Mouse (Mus musculus): ENCODE data around the gene Fam167b.
A peak's percentile ranks its signal among the peaks of the same experiment; 100 is the strongest.
"Not testable (repeated sequence)": the region's sequence is repeated elsewhere in the genome, so short reads cannot be mapped to it uniquely, and the experiment has no call there.

Fam167b gene

GRCm38 (mm10) chr4:129565139-129565538 is 13.2 kb downstream of the Fam167b start:
- DNase-seq (ENCODE audit: inconsistent age in 2 of 2, low spot score in 1 of 2) = no peak

- no peak for DNase-seq (ENCODE audit: inconsistent age in 2 of 2, low spot score in 1 of 2)
Observed at GRCm38 (mm10) chr4:129563718-129564117, 14.6 kb downstream of the Fam167b start.

GRCm38 (mm10) chr4:129561184-129561583 is 17.2 kb downstream of the Fam167b start:
- DNase-seq (ENCODE audit: inconsistent age in 2 of 2, low spot score in 1 of 2) = no peak

GRCm38 (mm10) chr4:129558321-129558955 is 19.9 kb downstream of the Fam167b start:
- DNase-seq (ENCODE audit: inconsistent age in 2 of 2, low spot score in 1 of 2) = peak in 1 of 2 experiments; percentile 41

GRCm38 (mm10) chr4:129557256-129557808 is 21.0 kb downstream of the Fam167b start:
- no peak for DNase-seq (ENCODE audit: inconsistent age in 2 of 2, low spot score in 1 of 2)

GRCm38 (mm10) chr4:129556532-129557223 is 21.7 kb downstream of the Fam167b start:
- DNase-seq (ENCODE audit: inconsistent age in 2 of 2, low spot score in 1 of 2) = peak; percentile 92 to 96

- DNase-seq (ENCODE audit: inconsistent age in 2 of 2, low spot score in 1 of 2) = peak in 1 of 2 experiments; percentile 46
Observed at GRCm38 (mm10) chr4:129555862-129556531, 22.4 kb downstream of the Fam167b start.

- peak; percentile 78 to 92 for DNase-seq (ENCODE audit: inconsistent age in 2 of 2, low spot score in 1 of 2)
Observed at GRCm38 (mm10) chr4:129555421-129555861, 22.9 kb downstream of the Fam167b start.

GRCm38 (mm10) chr4:129554512-129554911 is 23.8 kb downstream of the Fam167b start:
- DNase-seq (ENCODE audit: inconsistent age in 2 of 2, low spot score in 1 of 2) = not testable (repeated sequence)

GRCm38 (mm10) chr4:129550295-129550694 is 28.1 kb downstream of the Fam167b start:
- DNase-seq (ENCODE audit: inconsistent age in 2 of 2, low spot score in 1 of 2) = no peak

- peak in 1 of 2 experiments; percentile 58 for DNase-seq (ENCODE audit: inconsistent age in 2 of 2, low spot score in 1 of 2)
Observed at GRCm38 (mm10) chr4:129549306-129549705, 29.0 kb downstream of the Fam167b start.

GRCm38 (mm10) chr4:129547631-129548030 is 30.7 kb downstream of the Fam167b start:
- DNase-seq (ENCODE audit: inconsistent age in 2 of 2, low spot score in 1 of 2) = not testable (repeated sequence)

GRCm38 (mm10) chr4:129544106-129544505 is 34.2 kb downstream of the Fam167b start:
- DNase-seq (ENCODE audit: inconsistent age in 2 of 2, low spot score in 1 of 2) = no peak

- peak; percentile 98 to 99 for DNase-seq (ENCODE audit: inconsistent age in 2 of 2, low spot score in 1 of 2)
Observed at GRCm38 (mm10) chr4:129542592-129543141, 35.7 kb downstream of the Fam167b start, which contains the start of gene Hdac1. TSS of gene Hdac1 (minus strand) at chr4:129542713.

- DNase-seq (ENCODE audit: inconsistent age in 2 of 2, low spot score in 1 of 2) = peak; percentile 30 to 70
Observed at GRCm38 (mm10) chr4:129541868-129542591, 36.3 kb downstream of the Fam167b start.

- peak in 1 of 2 experiments; percentile 50 for DNase-seq (ENCODE audit: inconsistent age in 2 of 2, low spot score in 1 of 2)
Observed at GRCm38 (mm10) chr4:129540012-129540411, 38.3 kb downstream of the Fam167b start.

GRCm38 (mm10) chr4:129528901-129529300 is 49.4 kb downstream of the Fam167b start:
- DNase-seq (ENCODE audit: inconsistent age in 2 of 2, low spot score in 1 of 2) = peak; percentile 63 to 82
